Mouse (Mus musculus): ENCODE data around the gene Slc51b. TPM values are rescaled to one million over a fixed set of nuclear protein-coding genes. Genes with fewer than 3 reads are reported as not detected.

Gene Slc51b
- polyA plus RNA-seq (2015; fragmentation: Nextera tagmentation; extraction: Ambion mirVana), result not detected in 2 replicates

DNA sequence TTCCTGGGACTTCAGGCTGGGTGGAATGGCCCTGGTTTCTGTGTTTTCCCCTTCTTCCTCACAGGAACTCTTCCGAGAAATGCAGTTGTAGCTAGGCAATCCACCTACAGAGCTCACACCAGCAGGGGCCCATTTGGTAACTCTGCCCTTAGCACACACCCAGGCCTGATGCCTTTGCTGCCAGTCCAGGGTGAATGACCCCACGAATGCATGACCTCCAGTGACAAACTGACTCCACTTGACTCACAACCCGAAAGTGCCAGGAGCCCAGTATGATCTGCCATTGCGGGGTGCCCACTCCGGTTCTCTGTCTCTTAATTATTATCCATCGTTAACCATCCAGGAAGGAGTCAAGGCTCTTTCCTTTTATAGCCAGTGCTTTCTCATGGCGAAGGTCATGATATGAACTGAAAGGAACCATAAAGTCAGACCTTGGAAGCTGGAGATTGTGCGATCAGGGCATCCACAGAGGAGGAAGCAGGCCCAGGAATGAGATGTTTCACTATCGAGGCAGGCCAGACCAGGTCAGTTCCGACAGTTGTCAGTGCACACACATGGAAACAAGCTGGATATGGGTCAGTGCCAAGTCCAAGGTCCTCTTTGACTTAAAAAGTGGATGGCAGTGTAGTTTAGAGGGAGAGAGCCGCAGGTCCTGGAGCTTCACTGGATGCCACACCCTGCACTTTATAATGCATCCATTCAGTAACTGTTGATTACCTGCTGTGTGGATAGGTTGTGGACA, at the start of gene Slc51b:
Gene Slc51b (minus strand): TSS at position 196 of the 742 bp plus-strand sequence.
- no peak within 1 kb of the TSS for H3K4me2 ChIP-seq (replicated peaks; ENCODE audit: low read depth)
- H3K4me1 ChIP-seq (replicated peaks; ENCODE audit: control insufficient read depth, insufficient read depth), result no peaks in the 10 kb centered on the region

GRCm38 (mm10) chr9:65467686-65468085, 44.9 kb upstream of the Slc51b start:
- no peak for DNase-seq (ENCODE audit: low spot score)
- H3K27ac ChIP-seq (replicated peaks), result no peak overlapping the region
- no peaks in the 10 kb centered on the region for H3K9me3 ChIP-seq (ENCODE audit: control insufficient read depth, low read length)
- peaks cover 12% of the 10 kb centered on the region; the same call in 1 of the 2 replicates for H3K36me3 ChIP-seq (ENCODE audit: control insufficient read depth, insufficient read depth, low read length)
- H3K27me3 ChIP-seq (ENCODE audit: control insufficient read depth, insufficient read depth, low read length), result no peaks in the 10 kb centered on the region
- no peak for ATAC-seq (ENCODE audit: low FRiP score, low TSS enrichment)
- WGBS, result 59% methylated on average over 11 of the region's 11 CpGs
- no peak overlapping the region for H3K4me2 ChIP-seq (replicated peaks; ENCODE audit: low read depth)
- H3K9ac ChIP-seq (ENCODE audit: low read length), result no peak overlapping the region
- no peaks in the 10 kb centered on the region for H3K4me1 ChIP-seq (replicated peaks; ENCODE audit: control insufficient read depth, insufficient read depth)
- H3K4me3 ChIP-seq (ENCODE audit: low read depth, low read length), result no peak overlapping the region
- TF ChIP-seq EP300 (optimal IDR thresholded peaks at IDR 0.05), result no peak
- no peak for TF ChIP-seq CTCF (IDR thresholded peaks at IDR 0.05; ENCODE audit: low read depth)

More for the DNA sequence above, at the start of gene Slc51b:
- Histone ChIP-seq H3K27ac (replicated peaks) (no peak within 1 kb of the TSS), H3K9me3 (ENCODE audit: control insufficient read depth, low read length) (no peaks in the 10 kb centered on the region), H3K9ac (ENCODE audit: low read length) (no peak within 1 kb of the TSS), H3K27me3 (ENCODE audit: control insufficient read depth, insufficient read depth, low read length) (no peaks in the 10 kb centered on the region), H3K4me3 (ENCODE audit: low read depth, low read length) (no peak within 1 kb of the TSS), H3K36me3 (ENCODE audit: control insufficient read depth, insufficient read depth, low read length) (no peaks in the 10 kb centered on the region)
- DNase-seq (ENCODE audit: low spot score) (no peak), ATAC-seq (ENCODE audit: low FRiP score, low TSS enrichment) (no peak)
- WGBS, result 78% methylated on average over 11 of the region's 11 CpGs
- TF ChIP-seq CTCF (IDR thresholded peaks at IDR 0.05; ENCODE audit: low read depth), result no peak

DNA sequence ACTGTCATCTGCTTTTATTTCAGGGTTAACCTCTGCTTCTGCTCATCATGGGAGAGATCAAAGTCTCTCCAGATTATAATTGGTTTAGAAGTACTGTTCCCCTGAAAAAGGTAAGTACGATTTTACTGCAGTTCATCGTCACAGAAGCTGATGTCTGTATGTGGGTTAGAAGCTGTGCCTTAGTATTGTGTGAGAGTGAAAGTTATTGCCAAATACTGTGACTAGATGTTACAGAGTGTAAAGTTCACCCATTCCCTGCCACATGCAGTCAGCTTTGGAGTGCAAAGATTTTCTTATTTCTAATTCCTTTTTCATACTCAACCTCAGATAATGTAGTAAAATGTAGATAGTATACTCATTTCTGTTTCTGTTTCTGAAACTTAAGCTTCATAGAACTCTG, 42.5 kb upstream of the Slc51b start:
- DNase-seq (ENCODE audit: low spot score), result no peak
- Histone ChIP-seq H3K27me3 (ENCODE audit: control insufficient read depth, insufficient read depth, low read length) (no peaks in the 10 kb centered on the region), H3K36me3 (ENCODE audit: control insufficient read depth, insufficient read depth, low read length) (peaks cover 10% of the 10 kb centered on the region; the same call in 1 of the 2 replicates), H3K4me2 (replicated peaks; ENCODE audit: low read depth) (no peak overlapping the region), H3K9me3 (ENCODE audit: control insufficient read depth, low read length) (no peaks in the 10 kb centered on the region), H3K4me1 (replicated peaks; ENCODE audit: control insufficient read depth, insufficient read depth) (no peaks in the 10 kb centered on the region), H3K9ac (ENCODE audit: low read length) (no peak overlapping the region), H3K27ac (replicated peaks) (no peak overlapping the region), H3K4me3 (ENCODE audit: low read depth, low read length) (no peak overlapping the region)
- 93% methylated on average over 2 of the region's 2 CpGs for WGBS
- TF ChIP-seq CTCF (IDR thresholded peaks at IDR 0.05; ENCODE audit: low read depth) (no peak), EP300 (optimal IDR thresholded peaks at IDR 0.05) (no peak)
- ATAC-seq (ENCODE audit: low FRiP score, low TSS enrichment), result no peak

DNA sequence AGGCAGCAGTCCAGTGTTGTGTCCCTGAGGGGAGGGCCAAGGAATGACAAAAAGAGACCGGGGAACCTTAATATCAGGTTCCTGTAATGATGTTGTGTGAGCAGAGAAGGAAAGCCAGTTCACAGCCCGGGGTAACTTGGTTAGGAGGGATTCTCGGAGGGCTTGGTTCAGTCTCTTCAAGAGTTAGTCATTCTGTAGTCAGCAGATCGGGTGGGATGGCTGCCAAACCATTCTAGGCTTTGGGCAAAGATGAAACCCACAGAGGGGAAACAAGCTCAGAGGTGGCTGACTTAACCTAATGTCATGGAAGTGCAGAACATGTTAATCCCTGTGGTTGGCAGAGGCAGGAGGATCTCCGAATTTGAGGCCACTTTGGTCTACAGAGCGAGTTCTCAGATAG, 41.4 kb upstream of the Slc51b start:
- Histone ChIP-seq H3K27ac (replicated peaks) (no peak overlapping the region), H3K4me1 (replicated peaks; ENCODE audit: control insufficient read depth, insufficient read depth) (no peaks in the 10 kb centered on the region), H3K9ac (ENCODE audit: low read length) (no peak overlapping the region), H3K4me2 (replicated peaks; ENCODE audit: low read depth) (no peak overlapping the region), H3K36me3 (ENCODE audit: control insufficient read depth, insufficient read depth, low read length) (peaks cover 6% of the 10 kb centered on the region; the same call in 1 of the 2 replicates), H3K9me3 (ENCODE audit: control insufficient read depth, low read length) (no peaks in the 10 kb centered on the region), H3K4me3 (ENCODE audit: low read depth, low read length) (no peak overlapping the region), H3K27me3 (ENCODE audit: control insufficient read depth, insufficient read depth, low read length) (no peaks in the 10 kb centered on the region)
- DNase-seq (ENCODE audit: low spot score), result no peak
- 83% methylated on average over 6 of the region's 6 CpGs for WGBS
- TF ChIP-seq EP300 (optimal IDR thresholded peaks at IDR 0.05) (no peak), CTCF (IDR thresholded peaks at IDR 0.05; ENCODE audit: low read depth) (no peak)
- ATAC-seq (ENCODE audit: low FRiP score, low TSS enrichment), result no peak

DNA sequence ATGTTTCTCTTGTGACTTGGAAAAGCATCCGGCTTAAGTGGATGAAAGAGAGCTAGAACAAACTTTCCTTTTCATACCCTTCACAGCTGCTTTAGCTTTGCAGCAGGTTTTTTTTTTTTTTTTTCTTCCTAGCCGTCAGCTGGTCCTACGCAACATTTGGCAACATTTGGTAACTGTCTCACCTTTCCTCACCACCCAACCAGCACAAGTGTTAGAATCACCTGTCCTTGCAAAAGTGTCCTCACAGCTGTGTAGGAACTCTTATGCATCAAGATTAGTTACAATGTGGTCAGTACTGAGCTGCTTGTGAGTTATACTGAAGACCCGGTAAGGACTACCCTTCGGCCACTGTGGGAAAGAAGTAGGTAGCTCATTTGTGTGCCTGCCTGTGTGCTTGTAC, 39.8 kb upstream of the Slc51b start:
- no peak overlapping the region for H3K4me2 ChIP-seq (replicated peaks; ENCODE audit: low read depth)
- H3K9ac ChIP-seq (ENCODE audit: low read length), result no peak overlapping the region
- H3K36me3 ChIP-seq (ENCODE audit: control insufficient read depth, insufficient read depth, low read length), result peaks cover 6% of the 10 kb centered on the region; the same call in 1 of the 2 replicates
- TF ChIP-seq CTCF (IDR thresholded peaks at IDR 0.05; ENCODE audit: low read depth), result no peak
- TF ChIP-seq EP300 (optimal IDR thresholded peaks at IDR 0.05), result no peak
- WGBS, result 68% methylated on average over 5 of the region's 5 CpGs
- H3K4me3 ChIP-seq (ENCODE audit: low read depth, low read length), result no peak overlapping the region
- DNase-seq (ENCODE audit: low spot score) (no peak), ATAC-seq (ENCODE audit: low FRiP score, low TSS enrichment) (no peak)
- H3K9me3 ChIP-seq (ENCODE audit: control insufficient read depth, low read length), result no peaks in the 10 kb centered on the region
- no peaks in the 10 kb centered on the region for H3K27me3 ChIP-seq (ENCODE audit: control insufficient read depth, insufficient read depth, low read length)
- H3K27ac ChIP-seq (replicated peaks), result no peak overlapping the region
- H3K4me1 ChIP-seq (replicated peaks; ENCODE audit: control insufficient read depth, insufficient read depth), result no peaks in the 10 kb centered on the region

GRCm38 (mm10) chr9:65460732-65461442, 38.1 kb upstream of the Slc51b start, which contains the start of gene Spg21:
Spg21 (plus strand) TSS chr9:65460947.
- TF ChIP-seq EP300 (optimal IDR thresholded peaks at IDR 0.05) (no peak), CTCF (IDR thresholded peaks at IDR 0.05; ENCODE audit: low read depth) (no peak)
- Histone ChIP-seq H3K9ac (ENCODE audit: low read length) (peak within 1 kb of the TSS; percentile 87), H3K4me1 (replicated peaks; ENCODE audit: control insufficient read depth, insufficient read depth) (no peaks in the 10 kb centered on the region), H3K27ac (replicated peaks) (peak within 1 kb of the TSS; percentile 91), H3K4me2 (replicated peaks; ENCODE audit: low read depth) (peak within 1 kb of the TSS; percentile 69), H3K36me3 (ENCODE audit: control insufficient read depth, insufficient read depth, low read length) (0 out of 2 replicates have a peak, but pooled peaks cover 3% of the 10 kb centered on the region), H3K9me3 (ENCODE audit: control insufficient read depth, low read length) (no peaks in the 10 kb centered on the region), H3K27me3 (ENCODE audit: control insufficient read depth, insufficient read depth, low read length) (no peaks in the 10 kb centered on the region), H3K4me3 (ENCODE audit: low read depth, low read length) (peak within 1 kb of the TSS; percentile 90)
- WGBS, result under 1% methylated on average over 53 of the region's 53 CpGs
- peak; percentile 97 for ATAC-seq (ENCODE audit: low FRiP score, low TSS enrichment)
- peak; percentile 97 for DNase-seq (ENCODE audit: low spot score)

Measured in stomach, postnatal 0 days (tissue).